Mouse (Mus musculus) E14TG2a.4 (cell line): ENCODE measurements around the gene Pde4dip.

ENCODE experiments used
- CTCF ChIP-seq: conservative IDR thresholded peaks from 2 replicates; pipeline ENCODE4 v1.5.1; 2014; ENCODE audit warnings: low read length
- NANOG ChIP-seq: IDR thresholded peaks from 2 replicates; pipeline ENCODE4 v1.6.1; 2014; ENCODE audit warnings: borderline replicate concordance, low read length, mixed read lengths
- POU5F1 ChIP-seq: IDR thresholded peaks from 2 replicates; pipeline ENCODE4 v1.6.1; 2014; ENCODE audit warnings: low read length, borderline replicate concordance

GRCm38 (mm10) chr3:97927322-97927721, 38.8 kb upstream of the Pde4dip start:
- TF ChIP-seq CTCF (no peak), NANOG (no peak), POU5F1 (no peak)
